Mouse (Mus musculus): ENCODE data around the gene Calr. TPM values are rescaled to one million over a fixed set of nuclear protein-coding genes. Genes with fewer than 3 reads are reported as not detected.

Gene Calr
- polyA plus RNA-seq (2015; fragmentation: Nextera tagmentation; extraction: Ambion mirVana) = 1,060 and 1,089 TPM in 2 replicates

DNA sequence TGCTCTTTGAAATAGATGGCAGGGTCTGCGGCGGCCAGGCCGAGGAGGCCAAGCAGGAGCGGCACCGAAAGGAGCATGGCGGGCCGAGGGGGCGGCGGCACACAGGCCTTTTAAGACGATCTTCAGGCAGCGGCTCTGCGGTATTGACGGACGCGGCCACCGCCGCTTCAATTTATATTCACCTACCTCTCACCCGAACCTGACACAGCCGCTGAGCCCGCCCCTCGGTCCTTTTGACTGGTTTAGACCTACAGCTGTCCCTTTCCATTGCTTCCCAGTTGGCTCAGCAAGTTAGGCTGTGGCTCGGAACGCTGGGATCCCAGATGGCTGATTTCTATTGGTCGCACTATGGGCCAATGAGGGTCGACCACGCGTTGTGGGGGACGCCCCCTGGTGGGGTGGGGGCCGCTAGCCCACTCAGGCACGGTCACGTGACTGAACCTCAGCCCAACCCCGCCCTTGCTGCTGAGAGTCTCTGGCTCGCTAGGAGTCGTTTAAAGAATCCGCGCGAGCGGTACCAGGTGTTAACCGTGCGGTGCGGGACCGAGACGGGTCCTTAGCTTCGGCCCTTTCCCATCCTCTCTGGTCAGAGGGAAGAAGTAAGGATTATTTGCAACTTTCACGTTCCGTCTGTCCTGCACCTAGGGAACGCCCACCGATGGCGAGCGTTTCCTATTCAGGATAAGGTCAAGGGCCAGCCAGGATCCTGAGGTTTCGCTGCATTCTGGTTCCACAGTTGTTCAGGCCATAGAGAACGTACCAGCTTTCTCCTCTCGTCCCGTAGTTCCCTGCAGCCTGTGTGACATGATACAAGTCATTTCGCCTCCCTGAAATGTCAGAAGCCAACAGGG lies at the start of gene Calr:
Gene Calr, minus strand, starts transcription at position 213 of the 851 bp plus-strand sequence.
- Histone ChIP-seq H3K27me3 (no peaks in the 10 kb centered on the region), H3K36me3 (peaks cover 32% of the 10 kb centered on the region), H3K9ac (peak within 1 kb of the TSS; percentile 92), H3K4me1 (peaks cover 30% of the 10 kb centered on the region), H3K9me3 (no peaks in the 10 kb centered on the region), H3K4me3 (peak within 1 kb of the TSS; percentile 91), H3K27ac (peak within 1 kb of the TSS; percentile 83), H3K4me2 (peak within 1 kb of the TSS; percentile 70)
- peak; percentile 99 for ATAC-seq (ENCODE audit: insufficient number of reproducible peaks, low FRiP score, low TSS enrichment, low read depth)
- under 1% methylated on average over 55 of the region's 55 CpGs for WGBS

DNA sequence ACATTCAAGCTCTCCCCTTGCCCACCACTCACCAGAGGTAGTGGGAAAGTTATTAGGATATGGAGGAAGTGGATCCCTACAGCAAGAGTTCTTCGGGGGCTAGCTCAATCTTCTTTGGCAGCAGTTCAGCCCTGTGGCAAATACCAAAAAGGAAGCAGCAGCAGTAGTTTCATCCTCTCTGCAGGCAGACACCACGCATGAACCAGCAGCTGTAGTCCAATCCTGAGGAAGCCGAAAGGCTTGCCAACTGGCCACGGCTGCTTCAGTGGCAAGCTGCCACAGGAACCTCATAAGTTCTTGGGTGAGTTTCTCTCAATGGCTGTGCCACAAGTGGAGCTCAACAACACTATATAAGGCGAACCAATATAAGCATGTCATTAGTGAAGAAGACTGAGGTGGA lies 49.2 kb upstream of the Calr start:
- no peak overlapping the region for H3K27ac ChIP-seq
- H3K4me3 ChIP-seq = no peak overlapping the region
- H3K4me2 ChIP-seq = no peak overlapping the region
- no peaks in the 10 kb centered on the region; the same call in 1 of the 2 replicates for H3K27me3 ChIP-seq
- WGBS = 84% methylated on average over 5 of the region's 5 CpGs
- H3K9ac ChIP-seq = no peak overlapping the region
- H3K9me3 ChIP-seq = no peaks in the 10 kb centered on the region
- peaks cover 17% of the 10 kb centered on the region for H3K4me1 ChIP-seq
- H3K36me3 ChIP-seq = peaks cover 2% of the 10 kb centered on the region
- ATAC-seq (ENCODE audit: insufficient number of reproducible peaks, low FRiP score, low TSS enrichment, low read depth) = no peak

DNA sequence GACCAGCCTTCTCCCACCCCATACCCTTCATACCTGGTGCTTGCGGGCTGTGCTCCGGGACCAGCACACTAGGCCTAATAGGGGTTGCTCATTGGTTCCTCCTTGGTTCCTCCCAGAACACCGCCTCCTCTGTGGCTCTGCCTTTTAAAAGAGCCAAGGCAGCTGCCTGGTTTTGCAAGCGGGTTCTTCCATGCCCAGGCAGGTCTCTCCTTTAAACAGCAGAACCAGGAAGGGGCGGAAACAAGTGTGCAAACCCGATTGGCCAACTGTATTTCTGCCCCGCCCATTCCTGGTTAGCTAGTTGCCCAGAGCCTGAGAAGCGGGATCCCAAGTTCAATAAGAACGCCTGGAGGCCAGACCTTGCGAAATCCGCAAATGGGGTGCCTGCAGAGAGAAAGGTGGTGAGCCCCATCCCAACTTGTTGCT lies 47.0 kb upstream of the Calr start, which contains the start of gene Gcdh:
Gene Gcdh, minus strand, starts transcription at position 213 of the 426 bp plus-strand sequence.
- H3K27me3 ChIP-seq = no peaks in the 10 kb centered on the region
- peak within 1 kb of the TSS; percentile 35; the same call in 1 of the 2 replicates for H3K27ac ChIP-seq
- H3K9ac ChIP-seq = peak within 1 kb of the TSS; percentile 60
- H3K4me2 ChIP-seq = peak within 1 kb of the TSS; percentile 86
- no peaks in the 10 kb centered on the region for H3K9me3 ChIP-seq
- peak within 1 kb of the TSS; percentile 79 for H3K4me3 ChIP-seq
- H3K4me1 ChIP-seq = peaks cover 17% of the 10 kb centered on the region
- ATAC-seq (ENCODE audit: insufficient number of reproducible peaks, low FRiP score, low TSS enrichment, low read depth) = peak; percentile 95
- under 1% methylated on average over 11 of the region's 11 CpGs for WGBS
- peaks cover 19% of the 10 kb centered on the region for H3K36me3 ChIP-seq

DNA sequence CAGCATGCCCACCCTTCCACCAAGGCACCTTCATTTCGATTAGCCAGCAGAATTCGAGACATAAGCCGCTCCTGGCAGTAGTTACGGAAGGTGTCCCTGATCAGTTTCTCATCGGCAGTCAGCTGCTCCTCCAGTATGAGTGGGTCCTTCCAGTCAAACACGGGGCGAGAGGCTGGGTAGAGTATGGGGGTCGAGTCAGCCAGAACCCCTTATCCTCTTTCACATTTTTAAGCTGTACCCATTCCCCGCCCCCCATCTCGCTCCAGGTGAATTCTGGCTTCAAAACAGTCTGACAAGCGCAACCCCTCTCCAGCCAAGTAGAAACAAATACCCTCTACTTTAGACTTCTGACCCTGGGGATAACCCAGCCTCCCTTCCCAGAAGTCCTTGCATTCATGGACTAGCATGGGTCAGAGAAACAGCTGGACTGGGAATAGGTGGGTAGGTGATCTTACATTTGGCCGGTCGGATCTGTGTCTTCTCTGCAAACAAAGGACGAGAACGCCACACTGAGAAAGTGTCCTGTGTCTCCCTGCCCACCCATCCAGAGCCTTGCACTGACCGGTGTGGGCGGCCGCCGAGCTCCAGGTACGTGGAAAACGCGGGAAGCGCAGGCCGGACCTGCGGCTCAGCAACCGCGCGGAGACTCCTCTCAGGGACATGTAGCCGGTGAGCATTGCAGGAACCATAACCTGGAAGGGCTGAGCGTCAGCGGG lies 46.4 kb upstream of the Calr start:
- peak overlapping the region; percentile 35; the same call in 1 of the 2 replicates for H3K27ac ChIP-seq
- 0 out of 2 replicates have a peak, but pooled peaks have one; percentile 5 for ATAC-seq (ENCODE audit: insufficient number of reproducible peaks, low FRiP score, low TSS enrichment, low read depth)
- WGBS = 10% methylated on average over 31 of the region's 31 CpGs

DNA sequence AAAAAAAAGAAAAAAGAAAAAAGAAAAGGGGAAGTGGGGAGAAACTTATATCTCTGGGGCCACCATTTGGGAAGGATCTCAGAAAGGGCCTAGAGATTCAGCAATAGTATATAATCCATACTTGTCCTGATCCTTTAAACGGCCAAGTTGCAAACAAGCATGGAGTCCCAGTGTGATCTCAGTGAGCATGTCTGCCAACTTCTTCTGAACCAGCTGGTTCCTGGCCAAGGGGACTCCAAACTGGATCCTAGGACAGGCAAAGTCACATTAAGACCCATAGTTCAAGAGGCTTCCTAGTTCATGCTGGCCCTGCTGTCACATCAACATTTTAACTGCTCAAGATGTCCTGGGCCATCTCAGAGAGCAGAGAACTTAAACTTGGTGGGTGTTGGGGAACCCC lies 42.4 kb upstream of the Calr start:
- H3K4me1 ChIP-seq = peaks cover 15% of the 10 kb centered on the region
- WGBS = 82% methylated on average over 1 of the region's 1 CpGs
- H3K36me3 ChIP-seq = peaks cover 50% of the 10 kb centered on the region
- H3K4me2 ChIP-seq = no peak overlapping the region
- H3K9me3 ChIP-seq = no peaks in the 10 kb centered on the region
- H3K9ac ChIP-seq = no peak overlapping the region
- no peak for ATAC-seq (ENCODE audit: insufficient number of reproducible peaks, low FRiP score, low TSS enrichment, low read depth)
- H3K27me3 ChIP-seq = no peaks in the 10 kb centered on the region
- no peak overlapping the region for H3K4me3 ChIP-seq
- H3K27ac ChIP-seq = no peak overlapping the region

More for the DNA sequence above, 46.4 kb upstream of the Calr start:
- Histone ChIP-seq H3K36me3 (peaks cover 24% of the 10 kb centered on the region), H3K27me3 (no peaks in the 10 kb centered on the region), H3K4me2 (peak overlapping the region; percentile 86), H3K9ac (peak overlapping the region; percentile 60), H3K4me3 (peak overlapping the region; percentile 79), H3K9me3 (no peaks in the 10 kb centered on the region), H3K4me1 (peaks cover 17% of the 10 kb centered on the region)

DNA sequence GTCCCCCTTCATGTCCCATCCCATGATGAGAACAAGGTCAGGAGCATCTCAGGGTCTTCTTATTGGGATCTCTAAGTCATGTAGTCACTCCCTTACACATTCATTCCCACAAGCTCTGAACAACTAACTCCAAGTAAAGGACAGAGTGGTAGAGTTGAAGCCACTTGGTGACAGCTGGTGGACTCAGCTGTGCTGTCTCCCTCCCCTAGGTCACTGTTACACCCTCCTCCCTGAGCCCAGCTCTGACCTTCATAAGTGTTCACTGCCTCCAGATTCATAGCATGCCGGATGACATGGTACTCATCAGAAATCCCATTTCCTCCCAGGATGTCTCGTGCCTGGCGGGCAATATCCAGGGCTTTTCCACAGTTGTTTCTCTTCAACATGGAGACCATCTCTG lies 41.5 kb upstream of the Calr start:
- H3K36me3 ChIP-seq = peaks cover 50% of the 10 kb centered on the region
- no peak overlapping the region for H3K4me3 ChIP-seq
- no peak overlapping the region for H3K4me2 ChIP-seq
- H3K9me3 ChIP-seq = no peaks in the 10 kb centered on the region
- no peak overlapping the region for H3K27ac ChIP-seq
- 93% methylated on average over 3 of the region's 3 CpGs for WGBS
- H3K27me3 ChIP-seq = no peaks in the 10 kb centered on the region
- no peak overlapping the region for H3K9ac ChIP-seq
- ATAC-seq (ENCODE audit: insufficient number of reproducible peaks, low FRiP score, low TSS enrichment, low read depth) = no peak
- H3K4me1 ChIP-seq = peaks cover 10% of the 10 kb centered on the region

DNA sequence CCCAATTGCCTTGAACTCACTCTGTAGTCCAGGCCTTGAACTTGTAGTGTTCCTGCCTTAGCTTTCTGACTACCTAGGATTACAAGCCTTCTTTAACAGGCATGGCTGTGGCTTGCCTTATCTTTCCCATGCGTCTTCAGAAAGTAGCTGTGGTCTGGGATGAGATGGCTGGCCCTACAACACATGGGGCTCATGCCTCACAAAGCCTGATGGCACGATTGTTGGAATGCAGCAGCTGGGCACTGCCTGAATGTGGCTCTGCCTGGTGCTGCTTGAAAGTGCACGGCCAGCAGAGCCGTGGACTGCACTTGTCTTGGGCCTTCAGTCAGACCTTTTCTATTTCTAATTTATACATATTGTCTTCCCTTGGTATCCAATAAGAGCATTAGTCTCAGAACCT lies 38.0 kb upstream of the Calr start:
- no peak overlapping the region for H3K27ac ChIP-seq
- H3K4me1 ChIP-seq = no peaks in the 10 kb centered on the region
- H3K9me3 ChIP-seq = no peaks in the 10 kb centered on the region
- no peak overlapping the region for H3K9ac ChIP-seq
- H3K36me3 ChIP-seq = peaks cover 38% of the 10 kb centered on the region
- no peak for ATAC-seq (ENCODE audit: insufficient number of reproducible peaks, low FRiP score, low TSS enrichment, low read depth)
- 79% methylated on average over 4 of the region's 4 CpGs for WGBS
- H3K4me2 ChIP-seq = no peak overlapping the region
- H3K4me3 ChIP-seq = no peak overlapping the region
- no peaks in the 10 kb centered on the region for H3K27me3 ChIP-seq

DNA sequence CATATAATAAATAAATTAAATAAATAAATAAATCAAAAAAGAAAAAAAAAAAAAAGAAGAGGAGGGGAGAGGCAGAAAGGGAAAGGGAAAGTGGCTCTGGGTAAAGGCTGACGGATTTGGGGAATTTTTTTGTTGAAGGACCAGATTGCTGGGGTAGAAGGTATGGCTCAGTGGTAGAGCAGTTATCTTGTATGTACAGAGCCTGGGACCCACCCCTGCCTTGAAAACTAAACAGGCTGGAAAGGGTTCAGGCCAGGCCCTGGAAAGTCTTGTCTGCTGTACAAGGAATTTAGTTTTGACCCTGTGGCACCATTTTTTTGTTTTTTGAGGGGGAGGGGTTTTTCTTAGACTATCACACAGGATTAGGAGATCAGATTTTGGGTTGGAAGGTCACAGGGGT lies 32.2 kb upstream of the Calr start:
- Histone ChIP-seq H3K27me3 (no peaks in the 10 kb centered on the region), H3K9ac (no peak overlapping the region), H3K27ac (no peak overlapping the region), H3K36me3 (no peaks in the 10 kb centered on the region), H3K9me3 (no peaks in the 10 kb centered on the region), H3K4me3 (no peak overlapping the region), H3K4me1 (no peaks in the 10 kb centered on the region), H3K4me2 (no peak overlapping the region)
- WGBS = 89% methylated on average over 1 of the region's 1 CpGs
- no peak for ATAC-seq (ENCODE audit: insufficient number of reproducible peaks, low FRiP score, low TSS enrichment, low read depth)

DNA sequence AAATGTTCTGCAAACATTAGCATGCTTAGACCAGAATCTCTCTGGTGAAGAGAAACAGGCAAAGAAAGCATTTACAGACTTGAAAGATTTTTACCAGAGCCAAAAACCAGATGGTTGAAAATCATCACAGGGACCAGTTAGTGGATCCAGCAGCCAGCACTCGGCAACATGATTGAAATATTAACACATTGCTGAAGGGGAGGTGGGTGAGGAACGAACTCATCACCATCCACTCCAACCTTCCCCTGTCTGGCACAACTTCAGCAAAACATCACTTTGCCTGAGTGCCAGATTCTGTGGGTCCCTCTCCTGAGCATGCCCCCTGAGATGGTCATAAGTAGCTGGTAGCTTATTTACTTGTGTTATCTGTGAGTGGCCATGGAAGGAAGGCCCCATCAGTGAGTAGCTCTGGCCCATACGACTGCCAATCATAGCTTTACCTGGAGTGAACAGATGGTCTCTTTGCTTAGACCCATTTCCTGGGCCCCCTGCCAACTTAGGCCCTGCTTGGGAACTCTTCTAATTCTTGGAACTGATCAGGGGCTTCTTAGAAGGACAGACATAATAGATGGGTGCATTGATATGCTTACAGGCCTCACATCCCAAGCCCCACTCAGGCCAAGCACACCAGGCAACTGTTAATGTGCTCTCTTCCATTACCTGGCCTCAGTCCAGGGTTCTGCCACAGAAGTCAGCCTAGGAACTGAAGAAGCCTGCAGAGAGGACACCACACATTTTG lies 30.7 kb upstream of the Calr start:
- peaks cover 6% of the 10 kb centered on the region for H3K4me1 ChIP-seq
- no peak for ATAC-seq (ENCODE audit: insufficient number of reproducible peaks, low FRiP score, low TSS enrichment, low read depth)

DNA sequence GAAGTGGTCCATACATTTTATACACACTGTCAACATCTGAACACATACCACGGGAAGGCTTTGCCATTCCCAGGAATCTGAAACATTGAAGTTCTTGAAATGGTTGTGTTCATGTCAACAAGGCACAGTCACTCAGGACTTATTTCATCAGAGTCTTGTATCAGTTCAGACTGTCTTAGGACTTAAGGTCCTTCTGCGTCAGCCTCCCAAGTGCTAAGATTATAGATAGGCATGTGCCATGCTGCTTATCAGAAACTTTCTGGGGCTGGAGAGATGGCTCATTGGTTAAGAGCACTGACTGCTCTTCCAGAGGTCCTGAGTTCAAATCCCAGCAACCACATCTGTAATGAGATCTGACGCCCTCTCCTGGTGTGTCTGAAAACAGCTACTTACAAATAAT lies 27.6 kb upstream of the Calr start:
- H3K9me3 ChIP-seq = no peaks in the 10 kb centered on the region
- no peak for ATAC-seq (ENCODE audit: insufficient number of reproducible peaks, low FRiP score, low TSS enrichment, low read depth)
- H3K9ac ChIP-seq = no peak overlapping the region
- no peak overlapping the region for H3K27ac ChIP-seq
- no peak overlapping the region for H3K4me2 ChIP-seq
- no peak overlapping the region for H3K4me3 ChIP-seq
- 85% methylated on average over 3 of the region's 3 CpGs for WGBS
- no peaks in the 10 kb centered on the region for H3K27me3 ChIP-seq
- H3K4me1 ChIP-seq = peaks cover 13% of the 10 kb centered on the region
- peaks cover 9% of the 10 kb centered on the region for H3K36me3 ChIP-seq

More for the DNA sequence above, 30.7 kb upstream of the Calr start:
- H3K9me3 ChIP-seq = no peaks in the 10 kb centered on the region
- no peaks in the 10 kb centered on the region for H3K36me3 ChIP-seq
- H3K4me3 ChIP-seq = no peak overlapping the region
- H3K27me3 ChIP-seq = no peaks in the 10 kb centered on the region
- H3K27ac ChIP-seq = no peak overlapping the region
- 73% methylated on average over 3 of the region's 3 CpGs for WGBS
- no peak overlapping the region for H3K4me2 ChIP-seq
- H3K9ac ChIP-seq = no peak overlapping the region

DNA sequence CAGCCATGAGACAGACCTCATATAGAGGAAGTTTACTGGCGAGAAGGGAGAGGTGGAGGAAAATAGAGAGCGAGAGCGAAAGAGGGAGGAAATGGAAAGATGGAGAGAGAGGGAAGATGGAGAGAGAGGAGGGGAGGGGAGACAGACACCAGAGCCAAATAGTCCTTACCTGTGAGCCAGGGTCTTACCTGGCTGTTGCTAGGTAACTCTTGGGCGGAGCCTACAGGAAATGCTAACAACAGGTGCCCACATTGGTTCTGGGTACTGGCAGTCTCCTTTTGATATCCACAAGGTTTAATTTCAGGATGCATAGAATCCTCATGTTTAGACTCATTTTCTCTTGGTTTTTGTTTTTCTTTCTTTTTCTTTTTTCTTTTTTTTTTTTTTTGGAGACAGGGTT lies 26.3 kb upstream of the Calr start:
- Histone ChIP-seq H3K4me3 (peak overlapping the region; percentile 52), H3K36me3 (peaks cover 22% of the 10 kb centered on the region), H3K9me3 (no peaks in the 10 kb centered on the region), H3K9ac (no peak overlapping the region), H3K27me3 (no peaks in the 10 kb centered on the region), H3K4me1 (peaks cover 13% of the 10 kb centered on the region), H3K4me2 (peak overlapping the region; percentile 98), H3K27ac (no peak overlapping the region)
- 46% methylated on average over 4 of the region's 4 CpGs for WGBS
- ATAC-seq (ENCODE audit: insufficient number of reproducible peaks, low FRiP score, low TSS enrichment, low read depth) = no peak

Measured in limb, embryonic 15.5 days (tissue).